Mouse (Mus musculus): ENCODE measurements around the gene Adgrl4. TPM values are rescaled to one million over a fixed set of nuclear protein-coding genes. Genes with fewer than 3 reads are reported as not detected.

Gene Adgrl4
- polyA plus RNA-seq, 1 experiment, result not detected

- H3K79me3 ChIP-seq (ENCODE audit: low read depth), result no peaks in the 10 kb centered on the region
- no peaks in the 10 kb centered on the region for H3K36me3 ChIP-seq (ENCODE audit: control insufficient read depth, insufficient read depth)
- no peak overlapping the region for H3ac ChIP-seq (ENCODE audit: control insufficient read depth, insufficient read length, low read depth)
- H3K79me2 ChIP-seq (ENCODE audit: control insufficient read depth, insufficient read depth), result no peaks in the 10 kb centered on the region
- H3K4me3 ChIP-seq (ENCODE audit: insufficient read depth, poor library complexity, severe bottlenecking), result no peak overlapping the region
- H3K27me3 ChIP-seq (ENCODE audit: control insufficient read depth, insufficient read depth, insufficient read length), result no peaks in the 10 kb centered on the region
- TF ChIP-seq FOSL1 (IDR thresholded peaks at IDR 0.05; ENCODE audit: insufficient read depth, low read length, poor library complexity, severe bottlenecking), result no peak
- no peak for TF ChIP-seq MAX (IDR thresholded peaks at IDR 0.05)
- no peak for TF ChIP-seq MYOD1 (IDR thresholded peaks at IDR 0.05; ENCODE audit: control insufficient read depth, insufficient read length, low read depth)
Measured at GRCm38 (mm10) chr3:151411031-151411430, 26.7 kb upstream of the Adgrl4 start.

- TF ChIP-seq CTCF (IDR thresholded peaks at IDR 0.05; ENCODE audit: control insufficient read depth, insufficient read depth, insufficient read length), result no peak
- TF ChIP-seq MYOD1 (IDR thresholded peaks at IDR 0.05; ENCODE audit: control insufficient read depth, insufficient read length, low read depth), result no peak
- no peak for TF ChIP-seq MAX (IDR thresholded peaks at IDR 0.05)
- no peak for TF ChIP-seq USF1 (IDR thresholded peaks at IDR 0.05; ENCODE audit: low read depth)
- TF ChIP-seq MYOG (IDR thresholded peaks at IDR 0.05; ENCODE audit: control insufficient read depth, extremely low read depth, insufficient read length), result no peak
- TF ChIP-seq CEBPB (IDR thresholded peaks at IDR 0.05; ENCODE audit: low read depth), result no peak
- no peak for TF ChIP-seq FOSL1 (IDR thresholded peaks at IDR 0.05; ENCODE audit: insufficient read depth, low read length, poor library complexity, severe bottlenecking)
- Histone ChIP-seq H3K36me3 (ENCODE audit: control insufficient read depth, insufficient read depth) (no peaks in the 10 kb centered on the region), H3ac (ENCODE audit: control insufficient read depth, insufficient read length, low read depth) (no peak overlapping the region)
Measured at GRCm38 (mm10) chr3:151411488-151411887, 26.2 kb upstream of the Adgrl4 start.

GRCm38 (mm10) chr3:151416931-151417330 lies 20.8 kb upstream of the Adgrl4 start:
- no peaks in the 10 kb centered on the region for H3K36me3 ChIP-seq (ENCODE audit: control insufficient read depth, insufficient read depth)
- H3K27me3 ChIP-seq (ENCODE audit: control insufficient read depth, insufficient read depth, insufficient read length), result no peaks in the 10 kb centered on the region
- H3K4me3 ChIP-seq (ENCODE audit: insufficient read depth, poor library complexity, severe bottlenecking), result no peak overlapping the region
- no peaks in the 10 kb centered on the region for H3K79me2 ChIP-seq (ENCODE audit: control insufficient read depth, insufficient read depth)
- H3ac ChIP-seq (ENCODE audit: control insufficient read depth, insufficient read length, low read depth), result no peak overlapping the region
- TF ChIP-seq FOSL1 (IDR thresholded peaks at IDR 0.05; ENCODE audit: insufficient read depth, low read length, poor library complexity, severe bottlenecking) (no peak), USF1 (IDR thresholded peaks at IDR 0.05; ENCODE audit: low read depth) (no peak), MAX (IDR thresholded peaks at IDR 0.05) (no peak), MYOD1 (IDR thresholded peaks at IDR 0.05; ENCODE audit: control insufficient read depth, insufficient read length, low read depth) (no peak), CTCF (IDR thresholded peaks at IDR 0.05; ENCODE audit: control insufficient read depth, insufficient read depth, insufficient read length) (no peak), CEBPB (IDR thresholded peaks at IDR 0.05; ENCODE audit: low read depth) (no peak), MYOG (IDR thresholded peaks at IDR 0.05; ENCODE audit: control insufficient read depth, extremely low read depth, insufficient read length) (no peak)
- no peaks in the 10 kb centered on the region for H3K79me3 ChIP-seq (ENCODE audit: low read depth)

More at GRCm38 (mm10) chr3:151411488-151411887, 26.2 kb upstream of the Adgrl4 start:
- H3K79me2 ChIP-seq (ENCODE audit: control insufficient read depth, insufficient read depth), result no peaks in the 10 kb centered on the region
- no peak overlapping the region for H3K4me3 ChIP-seq (ENCODE audit: insufficient read depth, poor library complexity, severe bottlenecking)
- H3K79me3 ChIP-seq (ENCODE audit: low read depth), result no peaks in the 10 kb centered on the region
- no peaks in the 10 kb centered on the region for H3K27me3 ChIP-seq (ENCODE audit: control insufficient read depth, insufficient read depth, insufficient read length)

GRCm38 (mm10) chr3:151417688-151418572 lies 19.8 kb upstream of the Adgrl4 start:
- Histone ChIP-seq H3ac (ENCODE audit: control insufficient read depth, insufficient read length, low read depth) (no peak overlapping the region), H3K36me3 (ENCODE audit: control insufficient read depth, insufficient read depth) (no peaks in the 10 kb centered on the region), H3K79me3 (ENCODE audit: low read depth) (no peaks in the 10 kb centered on the region), H3K27me3 (ENCODE audit: control insufficient read depth, insufficient read depth, insufficient read length) (no peaks in the 10 kb centered on the region), H3K4me3 (ENCODE audit: insufficient read depth, poor library complexity, severe bottlenecking) (no peak overlapping the region), H3K79me2 (ENCODE audit: control insufficient read depth, insufficient read depth) (no peaks in the 10 kb centered on the region)
- no peak for TF ChIP-seq FOSL1 (IDR thresholded peaks at IDR 0.05; ENCODE audit: insufficient read depth, low read length, poor library complexity, severe bottlenecking)
- no peak for TF ChIP-seq CTCF (IDR thresholded peaks at IDR 0.05; ENCODE audit: control insufficient read depth, insufficient read depth, insufficient read length)
- no peak for TF ChIP-seq MAX (IDR thresholded peaks at IDR 0.05)
- TF ChIP-seq MYOD1 (IDR thresholded peaks at IDR 0.05; ENCODE audit: control insufficient read depth, insufficient read length, low read depth), result no peak
- no peak for TF ChIP-seq CEBPB (IDR thresholded peaks at IDR 0.05; ENCODE audit: low read depth)
- TF ChIP-seq USF1 (IDR thresholded peaks at IDR 0.05; ENCODE audit: low read depth), result no peak
- no peak for TF ChIP-seq MYOG (IDR thresholded peaks at IDR 0.05; ENCODE audit: control insufficient read depth, extremely low read depth, insufficient read length)

GRCm38 (mm10) chr3:151424326-151425207 lies 13.1 kb upstream of the Adgrl4 start:
- Histone ChIP-seq H3ac (ENCODE audit: control insufficient read depth, insufficient read length, low read depth) (no peak overlapping the region), H3K4me3 (ENCODE audit: insufficient read depth, poor library complexity, severe bottlenecking) (no peak overlapping the region), H3K36me3 (ENCODE audit: control insufficient read depth, insufficient read depth) (no peaks in the 10 kb centered on the region), H3K79me2 (ENCODE audit: control insufficient read depth, insufficient read depth) (no peaks in the 10 kb centered on the region), H3K27me3 (ENCODE audit: control insufficient read depth, insufficient read depth, insufficient read length) (no peaks in the 10 kb centered on the region), H3K79me3 (ENCODE audit: low read depth) (no peaks in the 10 kb centered on the region)
- TF ChIP-seq CTCF (IDR thresholded peaks at IDR 0.05; ENCODE audit: control insufficient read depth, insufficient read depth, insufficient read length) (no peak), MYOG (IDR thresholded peaks at IDR 0.05; ENCODE audit: control insufficient read depth, extremely low read depth, insufficient read length) (no peak), FOSL1 (IDR thresholded peaks at IDR 0.05; ENCODE audit: insufficient read depth, low read length, poor library complexity, severe bottlenecking) (no peak), MYOD1 (IDR thresholded peaks at IDR 0.05; ENCODE audit: control insufficient read depth, insufficient read length, low read depth) (no peak), CEBPB (IDR thresholded peaks at IDR 0.05; ENCODE audit: low read depth) (no peak), USF1 (IDR thresholded peaks at IDR 0.05; ENCODE audit: low read depth) (no peak), MAX (IDR thresholded peaks at IDR 0.05) (no peak)
